Mouse (Mus musculus): ENCODE measurements around the gene Wipf2. TPM values are rescaled to one million over a fixed set of nuclear protein-coding genes. Genes with fewer than 3 reads are reported as not detected.

The Wipf2 gene
- polyA plus RNA-seq, 1 experiment from 2014 or later, result 6.3 TPM

GRCm38 (mm10) chr11:98936606-98937409, 73.4 kb downstream of the Wipf2 start:
- Histone ChIP-seq H3K4me2 (ENCODE audit: low read depth, severe bottlenecking) (peak overlapping the region; percentile 77), H3K4me3 (ENCODE audit: low read depth, low read length) (peak overlapping the region; percentile 68), H3K4me1 (ENCODE audit: control insufficient read depth, insufficient read depth, low read length) (peaks cover 67% of the 10 kb centered on the region), H3K27ac (replicated peaks; ENCODE audit: low read depth, low read length) (peak overlapping the region; percentile 91), H3K27me3 (ENCODE audit: control insufficient read depth, insufficient read depth, low read length) (no peaks in the 10 kb centered on the region), H3K9me3 (ENCODE audit: control insufficient read depth, low read length) (no peaks in the 10 kb centered on the region), H3K36me3 (ENCODE audit: control insufficient read depth, insufficient read depth, low read length) (no peaks in the 10 kb centered on the region), H3K9ac (ENCODE audit: low read length) (peak overlapping the region; percentile 41)
- peak; percentile 18; the same call in 1 of the 2 replicates for ATAC-seq (ENCODE audit: insufficient number of reproducible peaks, low FRiP score, low TSS enrichment, low read depth)
- peak; percentile 47 for DNase-seq (ENCODE audit: low spot score)
- WGBS, result 3% methylated on average over 23 of the region's 23 CpGs

GRCm38 (mm10) chr11:98937410-98937913, 74.0 kb downstream of the Wipf2 start:
- under 1% methylated on average over 28 of the region's 38 CpGs for WGBS
- H3K27ac ChIP-seq (replicated peaks; ENCODE audit: low read depth, low read length), result peak overlapping the region; percentile 91
- no peaks in the 10 kb centered on the region for H3K27me3 ChIP-seq (ENCODE audit: control insufficient read depth, insufficient read depth, low read length)
- peak overlapping the region; percentile 77 for H3K4me2 ChIP-seq (ENCODE audit: low read depth, severe bottlenecking)
- DNase-seq (ENCODE audit: low spot score), result peak; percentile 91
- peak overlapping the region; percentile 89 for H3K9ac ChIP-seq (ENCODE audit: low read length)
- peak overlapping the region; percentile 68 for H3K4me3 ChIP-seq (ENCODE audit: low read depth, low read length)
- H3K4me1 ChIP-seq (ENCODE audit: control insufficient read depth, insufficient read depth, low read length), result peaks cover 67% of the 10 kb centered on the region
- no peaks in the 10 kb centered on the region for H3K36me3 ChIP-seq (ENCODE audit: control insufficient read depth, insufficient read depth, low read length)
- H3K9me3 ChIP-seq (ENCODE audit: control insufficient read depth, low read length), result no peaks in the 10 kb centered on the region
- peak; percentile 85 for ATAC-seq (ENCODE audit: insufficient number of reproducible peaks, low FRiP score, low TSS enrichment, low read depth)

DNA sequence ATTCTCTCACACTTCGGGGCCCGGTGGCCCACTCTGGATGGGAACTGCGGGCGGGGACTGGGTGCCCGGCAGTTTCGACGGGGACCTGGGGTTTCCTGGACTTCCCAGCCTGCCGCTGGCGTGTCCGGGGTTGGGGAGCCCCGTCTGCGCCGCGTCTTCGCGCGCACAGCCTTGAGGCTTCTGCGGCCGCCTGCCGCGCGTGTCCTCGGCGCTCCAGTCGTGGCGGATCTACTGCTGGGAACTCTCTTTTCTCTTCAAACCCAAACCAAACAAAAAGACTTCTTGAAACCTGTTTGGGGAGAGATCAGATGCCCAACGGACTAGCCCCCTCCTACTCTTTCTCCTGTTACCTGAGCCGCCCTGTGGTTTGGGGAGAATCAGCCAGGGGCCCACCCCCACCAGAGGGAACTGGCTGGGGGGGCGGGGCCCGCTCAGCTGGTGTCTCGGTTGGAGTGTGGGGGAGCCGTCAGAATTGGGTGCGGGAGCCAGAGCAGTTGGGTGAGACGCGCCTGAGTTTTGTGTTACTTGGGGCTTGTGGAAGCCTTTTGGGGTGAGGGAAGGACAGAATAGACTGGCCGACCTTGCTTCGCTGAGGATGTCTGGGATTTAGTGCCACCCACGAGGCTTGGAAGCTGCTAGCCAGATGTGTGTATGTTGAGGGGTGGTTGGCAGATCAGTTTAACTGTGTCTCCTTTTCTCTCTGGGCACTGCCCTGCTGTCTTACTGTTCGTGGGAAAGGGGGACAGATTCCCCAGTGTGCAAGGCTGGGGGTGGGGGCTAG, 74.7 kb downstream of the Wipf2 start:
- DNase-seq (ENCODE audit: low spot score) (no peak), ATAC-seq (ENCODE audit: insufficient number of reproducible peaks, low FRiP score, low TSS enrichment, low read depth) (no peak)
- H3K27ac ChIP-seq (replicated peaks; ENCODE audit: low read depth, low read length), result peak overlapping the region; percentile 91
- H3K4me1 ChIP-seq (ENCODE audit: control insufficient read depth, insufficient read depth, low read length), result peaks cover 67% of the 10 kb centered on the region
- under 1% methylated on average over 39 of the region's 39 CpGs for WGBS
- H3K36me3 ChIP-seq (ENCODE audit: control insufficient read depth, insufficient read depth, low read length), result no peaks in the 10 kb centered on the region
- H3K4me3 ChIP-seq (ENCODE audit: low read depth, low read length), result peak overlapping the region; percentile 68
- peak overlapping the region; percentile 89 for H3K9ac ChIP-seq (ENCODE audit: low read length)
- no peaks in the 10 kb centered on the region for H3K9me3 ChIP-seq (ENCODE audit: control insufficient read depth, low read length)
- H3K4me2 ChIP-seq (ENCODE audit: low read depth, severe bottlenecking), result peak overlapping the region; percentile 77
- H3K27me3 ChIP-seq (ENCODE audit: control insufficient read depth, insufficient read depth, low read length), result no peaks in the 10 kb centered on the region

DNA sequence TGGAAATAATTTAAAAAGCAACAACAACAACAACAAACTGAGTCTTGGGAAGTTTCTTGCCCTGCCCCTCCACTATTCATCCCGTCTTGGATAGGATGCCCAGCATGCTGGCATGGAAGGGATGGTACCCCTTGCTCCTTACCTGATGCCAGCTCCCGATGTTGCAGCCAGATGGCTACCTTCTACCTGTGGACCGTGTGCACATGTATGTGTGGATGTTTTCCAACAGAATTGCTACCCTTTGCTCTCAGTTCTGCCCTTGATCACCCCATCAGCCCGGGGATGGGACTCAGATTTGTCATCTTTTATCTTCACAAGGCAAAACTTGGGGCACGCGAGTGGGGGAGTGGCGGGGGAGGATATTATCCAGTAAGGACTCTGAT, 75.3 kb downstream of the Wipf2 start:
- peaks cover 67% of the 10 kb centered on the region for H3K4me1 ChIP-seq (ENCODE audit: control insufficient read depth, insufficient read depth, low read length)
- peak overlapping the region; percentile 68 for H3K4me3 ChIP-seq (ENCODE audit: low read depth, low read length)
- H3K36me3 ChIP-seq (ENCODE audit: control insufficient read depth, insufficient read depth, low read length), result no peaks in the 10 kb centered on the region
- H3K4me2 ChIP-seq (ENCODE audit: low read depth, severe bottlenecking), result peak overlapping the region; percentile 77
- DNase-seq (ENCODE audit: low spot score) (no peak), ATAC-seq (ENCODE audit: insufficient number of reproducible peaks, low FRiP score, low TSS enrichment, low read depth) (no peak)
- no peaks in the 10 kb centered on the region for H3K27me3 ChIP-seq (ENCODE audit: control insufficient read depth, insufficient read depth, low read length)
- 36% methylated on average over 7 of the region's 7 CpGs for WGBS
- no peak overlapping the region for H3K27ac ChIP-seq (replicated peaks; ENCODE audit: low read depth, low read length)
- H3K9ac ChIP-seq (ENCODE audit: low read length), result peak overlapping the region; percentile 89; the same call in 1 of the 2 replicates
- no peaks in the 10 kb centered on the region for H3K9me3 ChIP-seq (ENCODE audit: control insufficient read depth, low read length)

DNA sequence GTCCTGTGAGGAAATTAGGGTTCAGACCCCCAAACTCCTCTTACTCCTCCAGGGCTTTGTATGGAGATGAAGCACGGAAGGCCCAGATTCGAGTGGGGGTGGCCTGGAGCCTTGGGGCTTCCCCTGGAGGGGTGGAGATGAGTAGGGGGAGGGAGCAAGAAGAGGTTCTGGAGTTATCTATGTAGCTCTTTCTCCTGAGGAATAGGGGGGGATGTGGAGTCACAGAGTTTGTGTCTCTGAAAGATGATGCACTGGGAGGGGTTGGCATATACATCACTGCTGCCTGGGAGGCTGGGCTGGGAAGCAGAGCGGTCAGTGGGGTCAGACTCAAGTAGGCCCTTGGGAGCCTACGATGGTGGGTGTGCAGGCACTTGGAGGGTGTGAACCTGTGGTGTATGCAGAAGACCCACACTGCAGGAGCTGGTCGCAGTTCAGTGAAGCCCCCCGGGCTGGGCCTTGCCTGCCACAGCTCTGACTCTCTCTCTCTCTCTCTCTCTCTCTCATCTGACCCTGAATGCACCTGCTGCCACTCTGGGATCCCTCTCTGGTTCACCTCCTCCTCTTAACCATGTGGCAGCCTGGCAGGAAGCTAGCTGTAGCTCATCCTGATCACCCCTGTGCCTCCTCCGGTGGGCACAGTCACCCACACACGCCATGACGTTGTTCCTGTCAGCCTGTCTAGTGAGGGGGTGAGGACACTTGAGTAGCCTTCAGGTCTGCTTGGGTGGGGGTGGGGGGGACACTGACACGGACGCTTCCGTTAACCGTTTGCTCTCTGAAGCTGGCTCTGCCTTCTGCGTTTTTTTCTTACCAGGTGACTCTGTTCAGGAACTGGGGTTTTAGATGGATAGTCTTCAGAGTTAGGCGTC, 75.9 kb downstream of the Wipf2 start:
- Histone ChIP-seq H3K27ac (replicated peaks; ENCODE audit: low read depth, low read length) (no peak overlapping the region; the same call in 1 of the 2 replicates), H3K4me2 (ENCODE audit: low read depth, severe bottlenecking) (peak overlapping the region; percentile 77), H3K4me3 (ENCODE audit: low read depth, low read length) (peak overlapping the region; percentile 68), H3K36me3 (ENCODE audit: control insufficient read depth, insufficient read depth, low read length) (no peaks in the 10 kb centered on the region), H3K27me3 (ENCODE audit: control insufficient read depth, insufficient read depth, low read length) (no peaks in the 10 kb centered on the region), H3K9me3 (ENCODE audit: control insufficient read depth, low read length) (no peaks in the 10 kb centered on the region), H3K9ac (ENCODE audit: low read length) (peak overlapping the region; percentile 89; the same call in 1 of the 2 replicates), H3K4me1 (ENCODE audit: control insufficient read depth, insufficient read depth, low read length) (peaks cover 74% of the 10 kb centered on the region)
- 51% methylated on average over 15 of the region's 15 CpGs for WGBS
- ATAC-seq (ENCODE audit: insufficient number of reproducible peaks, low FRiP score, low TSS enrichment, low read depth) (no peak), DNase-seq (ENCODE audit: low spot score) (no peak)

GRCm38 (mm10) chr11:98939953-98940641, 76.7 kb downstream of the Wipf2 start:
- DNase-seq (ENCODE audit: low spot score), result no peak
- peak overlapping the region; percentile 30 for H3K4me3 ChIP-seq (ENCODE audit: low read depth, low read length)
- H3K27me3 ChIP-seq (ENCODE audit: control insufficient read depth, insufficient read depth, low read length), result no peaks in the 10 kb centered on the region
- H3K27ac ChIP-seq (replicated peaks; ENCODE audit: low read depth, low read length), result peak overlapping the region; percentile 84
- 45% methylated on average over 11 of the region's 11 CpGs for whole genome bisulfite sequencing
- peak overlapping the region; percentile 37; the same call in 1 of the 2 replicates for H3K9ac ChIP-seq (ENCODE audit: low read length)
- H3K36me3 ChIP-seq (ENCODE audit: control insufficient read depth, insufficient read depth, low read length), result no peaks in the 10 kb centered on the region
- H3K9me3 ChIP-seq (ENCODE audit: control insufficient read depth, low read length), result no peaks in the 10 kb centered on the region
- no peak for ATAC-seq (ENCODE audit: insufficient number of reproducible peaks, low FRiP score, low TSS enrichment, low read depth)
- H3K4me1 ChIP-seq (ENCODE audit: control insufficient read depth, insufficient read depth, low read length), result peaks cover 80% of the 10 kb centered on the region
- peak overlapping the region; percentile 77 for H3K4me2 ChIP-seq (ENCODE audit: low read depth, severe bottlenecking)

- no peak for ATAC-seq (ENCODE audit: insufficient number of reproducible peaks, low FRiP score, low TSS enrichment, low read depth)
- H3K27ac ChIP-seq (replicated peaks; ENCODE audit: low read depth, low read length), result peak overlapping the region; percentile 84
- H3K27me3 ChIP-seq (ENCODE audit: control insufficient read depth, insufficient read depth, low read length), result no peaks in the 10 kb centered on the region
- H3K9me3 ChIP-seq (ENCODE audit: control insufficient read depth, low read length), result no peaks in the 10 kb centered on the region
- 46% methylated on average over 3 of the region's 3 CpGs for WGBS
- DNase-seq (ENCODE audit: low spot score), result no peak
- no peaks in the 10 kb centered on the region for H3K36me3 ChIP-seq (ENCODE audit: control insufficient read depth, insufficient read depth, low read length)
- peak overlapping the region; percentile 30 for H3K4me3 ChIP-seq (ENCODE audit: low read depth, low read length)
- H3K9ac ChIP-seq (ENCODE audit: low read length), result peak overlapping the region; percentile 27; the same call in 1 of the 2 replicates
- peaks cover 81% of the 10 kb centered on the region for H3K4me1 ChIP-seq (ENCODE audit: control insufficient read depth, insufficient read depth, low read length)
- peak overlapping the region; percentile 77 for H3K4me2 ChIP-seq (ENCODE audit: low read depth, severe bottlenecking)
Measured at GRCm38 (mm10) chr11:98940776-98941175, 77.3 kb downstream of the Wipf2 start.

All from limb, embryonic 11.5 days (tissue).